Mouse (Mus musculus): ENCODE measurements around the gene Cfap45. TPM values are rescaled to one million over a fixed set of nuclear protein-coding genes. Genes with fewer than 3 reads are reported as not detected.
A peak's percentile ranks its signal among the peaks of the same experiment; 100 is the strongest.

Cfap45 gene
- total RNA-seq, 2 experiments from 2014 or later: 0.34 to 0.39 TPM

- intact Hi-C loops (cut with DNase I): loop anchor here (2.0 kb wide), 1 partner anchor 16 kb away; no protein-coding TSS in a partner anchor
- no peak for DNase-seq (ENCODE audit: low spot score)
Measured at GRCm38 (mm10) chr1:172548501-172548900, 27.9 kb downstream of the Cfap45 start.

GRCm38 (mm10) chr1:172549314-172549713 lies 28.7 kb downstream of the Cfap45 start:
- DNase-seq (ENCODE audit: low spot score): no peak
- intact Hi-C loops (cut with DNase I): loop anchor here (2.0 kb wide), 1 partner anchor 17 kb away; no protein-coding TSS in a partner anchor

DNA sequence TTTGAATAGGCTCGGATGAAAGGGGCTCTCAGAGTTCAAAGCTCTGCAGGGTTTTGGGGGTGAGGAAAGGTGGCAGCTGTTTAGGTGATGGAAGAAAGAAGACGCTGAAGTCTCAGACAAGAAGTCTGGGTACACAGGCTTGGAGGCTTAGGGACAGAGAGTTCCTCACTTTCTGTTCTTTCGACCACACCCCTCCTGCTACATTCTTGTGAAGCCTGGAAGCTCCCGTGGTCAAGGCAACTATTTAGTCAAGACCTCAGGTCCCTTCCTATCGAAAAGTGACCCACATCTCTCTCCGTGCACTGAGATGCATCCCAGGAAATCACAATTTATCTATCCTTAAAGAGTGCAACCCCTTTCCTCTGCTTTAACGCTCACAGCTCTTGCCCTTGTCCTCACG lies 29.1 kb downstream of the Cfap45 start:
- intact Hi-C loops (cut with DNase I): loop anchor here (2.0 kb wide), 1 partner anchor 17 kb away; no protein-coding TSS in a partner anchor
- no peak for DNase-seq (ENCODE audit: low spot score)

- DNase-seq (ENCODE audit: low spot score): peak; percentile 33
- intact Hi-C loops (cut with DNase I): no loop called here
Measured at GRCm38 (mm10) chr1:172550551-172550951, 29.9 kb downstream of the Cfap45 start.

DNA sequence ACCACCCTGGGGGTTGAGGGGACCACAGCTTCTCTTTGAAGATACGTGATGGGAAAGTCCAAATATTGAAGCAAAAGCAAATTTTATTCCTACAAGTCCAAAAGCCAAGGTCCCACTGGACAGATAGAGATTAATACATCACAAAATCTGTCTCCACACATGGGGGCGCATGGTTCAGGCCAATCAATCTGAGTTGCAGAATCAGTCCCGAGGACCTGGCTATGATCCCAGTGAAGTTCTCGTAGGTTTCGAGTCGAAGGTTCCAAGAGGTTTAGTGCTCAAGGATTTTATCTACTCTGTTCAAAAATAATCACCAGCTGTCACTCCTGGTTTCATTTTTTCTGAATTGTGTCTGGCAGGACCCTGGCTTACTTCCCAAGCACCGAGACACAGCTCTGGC lies 30.4 kb downstream of the Cfap45 start:
- intact Hi-C loops (cut with DNase I): no loop called here
- no peak for DNase-seq (ENCODE audit: low spot score)

- DNase-seq (ENCODE audit: low spot score): no peak
- intact Hi-C loops (cut with DNase I): no loop called here
Measured at GRCm38 (mm10) chr1:172552623-172553022, 32.0 kb downstream of the Cfap45 start.

GRCm38 (mm10) chr1:172555638-172556037 lies 35.0 kb downstream of the Cfap45 start, which contains the start of gene Vsig8:
Gene Vsig8, plus strand, starts transcription at chr1:172555938.
- intact Hi-C loops (cut with DNase I): no loop called here
- no peak for DNase-seq (ENCODE audit: low spot score)

DNA sequence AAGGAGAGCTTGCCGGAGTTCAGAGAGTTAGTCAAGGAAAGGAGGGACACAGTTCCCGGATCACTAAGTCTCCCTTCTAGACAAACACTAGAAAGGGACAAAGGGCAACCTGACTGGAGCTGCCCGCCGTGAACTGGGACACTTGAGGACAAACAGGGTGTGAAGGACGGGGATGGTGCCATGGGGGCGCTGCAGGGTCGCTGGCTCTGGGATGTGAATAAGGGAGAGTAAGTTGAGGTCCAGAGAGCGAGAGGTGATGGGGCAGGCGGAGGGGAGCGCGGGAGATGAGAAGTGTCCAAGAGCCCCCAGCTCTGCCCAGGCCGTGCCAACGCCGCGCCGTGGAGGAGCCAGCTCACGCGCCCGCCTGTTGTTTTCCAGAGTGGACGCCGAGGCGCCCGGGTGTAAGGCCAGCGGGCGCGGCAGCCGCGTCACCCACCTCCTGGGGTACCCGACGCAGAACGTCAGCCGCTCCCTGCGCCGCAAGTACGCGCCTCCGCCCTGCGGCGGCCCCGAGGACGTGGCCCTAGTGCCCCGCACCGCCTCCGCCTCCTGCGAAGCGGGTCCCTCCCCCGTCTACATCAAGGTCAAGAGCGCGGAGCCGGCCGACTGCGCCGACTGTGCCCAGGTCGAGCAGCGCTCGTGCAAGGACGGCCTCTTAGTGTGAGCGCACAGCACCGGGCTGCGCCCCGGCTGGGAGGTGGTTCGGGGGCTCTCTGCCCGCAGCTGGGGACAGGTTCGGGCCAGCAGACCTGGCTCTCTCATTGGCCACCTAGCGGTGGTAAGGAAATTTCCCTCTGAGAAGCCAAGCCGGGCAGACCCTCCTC lies 42.3 kb downstream of the Cfap45 start:
- peak; percentile 64 for DNase-seq (ENCODE audit: low spot score)
- intact Hi-C loops (cut with DNase I): loop anchor here (1.0 to 5.0 kb wide), 2 partner anchors 33 to 49 kb away; no protein-coding TSS in a partner anchor

DNA sequence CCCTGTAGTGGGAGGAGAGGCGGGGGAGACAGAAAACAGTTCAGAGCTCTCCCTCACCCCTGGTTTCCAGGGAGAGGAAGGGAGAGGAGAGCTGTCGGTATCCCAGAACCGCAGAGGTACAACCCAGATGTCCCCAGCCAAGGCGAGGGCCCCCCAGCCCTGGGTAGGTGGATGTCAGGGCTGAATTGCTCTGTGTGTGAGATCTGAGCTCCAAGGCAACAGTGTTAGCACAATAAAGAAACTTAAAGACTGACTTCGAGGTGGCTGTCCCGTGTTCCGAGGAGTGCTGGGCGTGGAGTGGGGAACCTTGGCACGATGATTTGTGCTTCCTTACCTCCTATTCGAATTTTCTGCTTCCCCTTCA lies 42.8 kb downstream of the Cfap45 start:
- DNase-seq (ENCODE audit: low spot score): no peak
- intact Hi-C loops (cut with DNase I): loop anchor here (1.0 to 5.0 kb wide), 2 partner anchors 33 to 49 kb away; no protein-coding TSS in a partner anchor

DNA sequence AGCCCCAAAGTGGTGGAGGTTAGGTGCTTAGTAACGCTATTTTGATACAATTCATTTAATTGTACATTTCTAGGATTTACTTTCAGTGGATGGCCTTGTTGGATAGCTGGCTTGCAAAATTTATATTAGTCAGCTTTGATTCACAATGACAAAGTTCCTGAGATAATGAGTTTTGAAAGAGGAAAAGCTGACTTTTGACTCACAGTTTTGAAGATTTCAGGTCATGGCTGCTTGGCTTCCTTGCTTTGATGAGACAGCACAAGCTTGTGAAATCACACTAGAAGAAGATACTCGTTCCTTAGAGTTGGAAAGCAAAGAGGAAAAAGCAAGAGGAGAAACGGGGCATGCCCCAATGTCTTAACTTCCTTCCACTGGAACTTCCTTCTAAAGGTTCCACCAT lies 45.5 kb downstream of the Cfap45 start:
- DNase-seq (ENCODE audit: low spot score): no peak
- intact Hi-C loops (cut with DNase I): no loop called here

DNA sequence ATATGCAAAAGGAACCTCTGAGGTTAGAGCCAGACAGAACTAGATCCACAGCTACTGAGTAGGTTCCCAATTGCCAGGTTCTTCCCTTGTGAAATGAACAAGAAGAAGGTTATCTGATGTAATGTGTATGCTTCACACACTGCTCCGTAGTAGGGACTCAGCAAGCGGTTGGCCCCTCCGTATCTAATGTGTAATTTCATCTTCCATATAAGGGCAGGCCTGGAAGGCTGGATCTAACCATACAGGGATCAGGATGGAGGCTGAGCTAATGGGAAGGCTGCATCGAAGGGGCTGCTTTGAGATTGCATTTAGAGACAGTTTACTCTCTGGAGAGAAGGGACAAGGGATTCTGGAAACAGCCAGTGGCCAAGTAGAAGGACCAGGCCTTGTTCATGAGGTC lies 47.2 kb downstream of the Cfap45 start:
- no peak for DNase-seq (ENCODE audit: low spot score)
- intact Hi-C loops (cut with DNase I): no loop called here

- intact Hi-C loops (cut with DNase I): no loop called here
- DNase-seq (ENCODE audit: low spot score): no peak
Measured at GRCm38 (mm10) chr1:172580116-172580515, 59.5 kb downstream of the Cfap45 start.

GRCm38 (mm10) chr1:172582436-172582835 lies 61.8 kb downstream of the Cfap45 start:
- DNase-seq (ENCODE audit: low spot score): no peak
- intact Hi-C loops (cut with DNase I): no loop called here

GRCm38 (mm10) chr1:172584271-172584670 lies 63.7 kb downstream of the Cfap45 start:
- no peak for DNase-seq (ENCODE audit: low spot score)
- intact Hi-C loops (cut with DNase I): no loop called here

- intact Hi-C loops (cut with DNase I): no loop called here
- DNase-seq (ENCODE audit: low spot score): no peak
Measured at GRCm38 (mm10) chr1:172585026-172585425, 64.4 kb downstream of the Cfap45 start.

- intact Hi-C loops (cut with DNase I): no loop called here
- no peak for DNase-seq (ENCODE audit: low spot score)
Measured at GRCm38 (mm10) chr1:172585612-172586567, 65.3 kb downstream of the Cfap45 start.

- DNase-seq (ENCODE audit: low spot score): peak; percentile 25
- intact Hi-C loops (cut with DNase I): no loop called here
Measured at GRCm38 (mm10) chr1:172590385-172590784, 69.8 kb downstream of the Cfap45 start, which contains the start of gene Slamf8. Gene Slamf8, minus strand, starts transcription at chr1:172590568.

- intact Hi-C loops (cut with DNase I): no loop called here
- DNase-seq (ENCODE audit: low spot score): no peak
Measured at GRCm38 (mm10) chr1:172593321-172593720, 72.7 kb downstream of the Cfap45 start.

DNA sequence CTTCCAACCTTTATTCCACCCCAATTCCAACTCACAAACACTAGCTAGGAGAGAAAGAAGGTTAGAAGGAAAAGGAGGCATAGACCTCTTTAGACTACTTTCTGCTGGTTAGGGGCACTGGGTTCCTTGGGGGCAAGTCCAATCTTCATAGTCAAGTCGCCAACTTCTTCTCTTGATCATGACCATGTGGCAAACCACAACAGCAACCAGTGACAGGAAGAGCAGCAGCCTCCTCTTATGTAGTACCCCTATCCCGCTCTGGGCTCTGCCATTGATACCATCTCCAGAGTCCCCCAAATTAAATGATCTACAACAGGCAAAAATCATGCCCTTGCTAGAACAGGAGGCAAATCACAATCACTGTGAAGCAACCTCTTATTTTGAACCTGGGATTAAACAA lies 73.4 kb downstream of the Cfap45 start:
- no peak for DNase-seq (ENCODE audit: low spot score)
- intact Hi-C loops (cut with DNase I): no loop called here

GRCm38 (mm10) chr1:172594495-172594894 lies 73.9 kb downstream of the Cfap45 start:
- intact Hi-C loops (cut with DNase I): no loop called here

More at GRCm38 (mm10) chr1:172594495-172594894, 73.9 kb downstream of the Cfap45 start:
- no peak for DNase-seq (ENCODE audit: low spot score)

Data from heart, postnatal 25 days (tissue).